Mouse (Mus musculus): Measurements from ENCODE around the gene Trmt44. TPM values are rescaled to one million over a fixed set of nuclear protein-coding genes. Genes with fewer than 3 reads are reported as not detected.
A peak's percentile ranks its signal among the peaks of the same experiment; 100 is the strongest.

Trmt44 gene
- total RNA-seq (2022) = 10 to 100 TPM in 1 of 4 experiments, 1 to 10 TPM in 3; 6.1 to 11.2 (median 7.7) TPM

DNA sequence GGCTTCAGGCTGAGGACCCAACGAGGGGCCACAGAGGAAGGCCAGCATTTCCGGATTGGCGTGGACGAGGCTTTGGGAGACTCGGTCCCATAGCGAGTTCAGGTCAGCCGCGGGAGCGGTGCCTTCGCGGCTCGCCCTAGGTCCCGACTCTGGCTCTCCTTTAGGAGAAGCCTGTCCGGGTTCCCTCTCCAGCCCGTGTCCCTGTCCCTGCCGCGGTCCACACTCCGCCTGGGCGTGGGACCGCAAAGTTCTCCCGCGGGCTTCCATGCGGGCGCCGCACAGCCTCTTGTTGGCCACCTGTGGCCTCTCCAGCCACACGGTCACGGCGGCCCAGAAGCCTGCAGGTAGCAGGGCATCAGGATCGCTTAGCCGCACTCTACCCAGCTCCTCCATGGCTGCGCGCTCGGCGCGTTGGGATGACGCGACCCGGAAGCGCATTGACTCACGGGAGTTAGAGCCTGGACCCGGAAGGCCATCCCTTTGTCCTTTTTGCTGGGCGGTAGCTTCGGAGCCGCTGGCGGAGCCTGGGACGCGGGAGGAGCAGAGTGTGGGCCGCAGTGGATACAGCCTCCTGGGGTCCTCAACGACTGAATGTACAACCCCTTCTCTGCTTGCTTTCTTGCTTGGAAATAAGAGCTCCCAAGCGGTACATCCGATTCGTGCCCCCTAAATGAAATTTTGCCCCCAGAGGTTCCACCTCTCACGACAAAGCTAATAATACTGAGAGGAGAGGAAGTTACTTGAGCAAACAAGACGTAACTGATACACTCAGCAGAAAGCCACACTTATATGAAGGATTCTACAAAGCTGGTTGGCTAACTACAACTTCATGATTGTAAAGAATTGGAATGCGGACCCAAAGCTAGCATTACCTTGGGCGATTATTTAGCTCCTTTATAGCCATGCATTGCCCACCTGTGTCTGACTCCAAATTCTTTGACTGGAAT, at the start of gene Trmt44:
Gene Trmt44, minus strand, starts transcription at position 418 of the 947 bp plus-strand sequence.
- DNase-seq = peak; percentile 90

DNA sequence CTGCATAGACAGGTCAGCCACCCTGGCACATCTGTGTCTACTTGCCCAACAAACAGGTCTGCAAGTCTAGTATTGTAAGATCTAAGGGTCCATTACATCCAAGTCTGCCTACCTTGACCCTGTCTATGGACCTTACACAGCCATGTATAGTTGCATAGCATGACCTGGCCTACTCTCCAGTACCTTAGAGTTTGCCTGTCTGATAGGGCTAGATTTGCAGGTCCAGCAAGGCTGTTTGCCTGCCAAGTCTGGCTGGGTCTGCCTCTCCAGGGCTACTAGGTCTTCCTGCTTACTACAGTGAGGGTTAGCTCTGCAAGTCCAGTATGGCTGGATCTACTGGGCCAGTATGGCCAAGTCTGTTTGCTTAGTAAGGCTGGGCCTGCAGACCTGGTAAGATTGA, 49.0 kb upstream of the Trmt44 start:
- DNase-seq = no peak

DNA sequence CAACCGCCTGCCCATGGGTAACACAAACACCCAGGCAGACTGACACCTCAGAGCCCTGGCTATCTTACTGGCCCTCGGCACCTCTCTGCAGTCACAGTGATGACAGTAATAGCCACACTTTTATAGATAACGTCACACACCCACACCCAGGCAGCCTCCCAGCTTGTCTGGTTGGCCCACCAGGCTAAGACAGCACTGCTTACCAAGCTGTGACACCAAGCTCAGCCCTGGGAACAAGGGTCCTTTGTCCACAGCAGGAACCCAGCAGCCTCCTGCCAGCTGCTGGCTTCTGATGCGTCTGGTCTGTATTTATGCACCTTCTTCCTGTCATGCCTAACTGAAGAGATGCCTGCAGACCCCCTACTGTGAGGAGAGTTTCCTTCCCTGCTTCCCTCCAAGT, 46.2 kb upstream of the Trmt44 start:
- DNase-seq = no peak

DNA sequence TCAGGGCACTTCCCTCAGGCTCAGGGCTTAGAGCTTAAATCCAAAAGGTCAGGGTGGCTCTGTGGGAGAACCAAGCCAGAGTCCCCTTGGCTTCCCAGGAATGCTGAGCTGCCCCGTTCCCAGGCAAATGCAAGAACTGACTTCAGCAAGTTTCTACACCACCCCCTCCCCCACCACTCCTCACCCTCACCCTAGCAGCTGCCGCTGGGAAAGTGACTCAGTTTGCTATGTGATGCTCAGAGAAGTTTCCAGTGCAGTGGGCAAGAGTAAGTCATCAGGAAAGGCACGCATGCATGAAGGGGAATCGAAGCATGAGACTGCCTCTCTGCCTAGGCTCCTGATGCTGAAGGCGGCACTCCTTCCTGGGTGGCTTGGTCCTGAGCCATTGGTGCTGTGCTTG, 42.1 kb upstream of the Trmt44 start:
- no peak for DNase-seq

DNA sequence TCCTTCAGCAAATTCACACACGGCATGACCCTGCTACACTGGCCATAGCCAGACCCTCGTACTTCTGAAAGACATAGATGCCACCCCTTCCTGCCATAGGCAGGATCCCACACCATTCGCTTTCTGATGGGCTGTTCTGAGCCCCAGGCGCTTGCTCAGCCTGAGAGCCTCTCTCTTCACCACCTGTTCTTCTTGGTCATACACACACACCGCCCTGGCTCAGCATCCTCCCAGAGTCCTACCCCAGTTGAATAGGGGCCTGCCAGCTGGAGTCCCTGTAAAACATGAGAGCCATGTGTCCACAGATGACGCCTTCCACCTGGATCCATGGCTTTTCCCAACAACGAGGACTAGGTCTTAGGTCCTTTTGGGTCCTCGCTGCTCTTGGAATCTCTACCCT, 37.9 kb upstream of the Trmt44 start:
- DNase-seq = no peak

DNA sequence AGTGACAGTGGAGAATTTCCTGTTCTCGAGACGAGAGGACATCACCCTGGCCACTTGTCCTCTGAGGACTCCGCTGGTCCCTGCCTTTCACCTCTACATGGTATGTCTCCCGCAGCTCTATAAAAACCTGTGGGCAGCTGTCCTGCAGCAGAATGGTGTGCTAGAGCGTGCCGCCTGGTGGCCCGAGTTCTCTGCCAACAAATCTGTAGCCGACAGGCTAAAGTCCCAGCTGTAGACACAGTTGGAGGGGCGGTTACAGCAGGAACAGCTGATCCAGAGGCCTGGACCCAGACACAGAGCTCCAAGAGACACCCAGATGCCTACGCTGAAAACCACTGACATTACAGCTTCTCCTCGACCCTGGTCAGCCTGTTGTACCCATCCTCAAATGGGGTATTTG, 37.0 kb upstream of the Trmt44 start:
- DNase-seq = no peak

DNA sequence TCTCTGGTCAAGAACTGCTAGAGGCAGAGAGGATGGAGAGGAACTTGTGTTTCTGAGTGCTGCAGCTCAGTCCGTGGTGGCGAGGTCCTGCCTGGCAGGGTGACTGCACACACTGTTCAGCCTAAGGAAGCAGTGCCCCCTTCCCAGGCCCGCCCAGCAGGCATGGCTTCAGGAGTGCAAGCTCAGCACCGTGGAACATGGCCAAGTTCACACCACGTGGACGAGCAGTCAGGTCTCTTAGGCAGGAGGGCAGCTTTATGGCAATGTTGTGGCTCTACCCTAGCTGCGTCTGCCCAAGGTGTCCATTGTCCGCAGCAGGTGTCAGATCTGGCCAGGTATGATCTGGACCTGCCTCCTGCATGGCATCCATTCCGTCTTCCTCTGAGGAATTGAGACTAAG, 36.3 kb upstream of the Trmt44 start:
- no peak for DNase-seq

DNA sequence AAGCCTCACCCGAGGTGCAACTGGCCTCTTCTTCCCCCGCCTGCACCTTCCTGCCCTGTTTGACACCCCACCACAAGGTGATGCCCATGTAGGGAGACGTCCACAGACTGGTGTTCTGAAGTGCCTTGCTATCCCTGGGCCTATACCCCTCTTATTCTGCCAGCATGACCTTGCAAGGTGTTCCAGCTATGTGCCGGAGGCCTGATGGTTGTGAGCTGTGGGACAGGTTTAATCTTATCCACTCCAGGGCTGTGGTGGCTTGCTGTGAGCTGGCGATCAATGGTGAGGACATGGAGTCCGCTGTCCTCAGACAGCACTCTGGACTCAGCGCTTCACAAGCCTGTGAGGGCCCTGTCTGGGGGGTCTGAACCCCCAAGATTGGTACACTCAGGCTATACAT, 35.5 kb upstream of the Trmt44 start:
- no peak for DNase-seq

DNA sequence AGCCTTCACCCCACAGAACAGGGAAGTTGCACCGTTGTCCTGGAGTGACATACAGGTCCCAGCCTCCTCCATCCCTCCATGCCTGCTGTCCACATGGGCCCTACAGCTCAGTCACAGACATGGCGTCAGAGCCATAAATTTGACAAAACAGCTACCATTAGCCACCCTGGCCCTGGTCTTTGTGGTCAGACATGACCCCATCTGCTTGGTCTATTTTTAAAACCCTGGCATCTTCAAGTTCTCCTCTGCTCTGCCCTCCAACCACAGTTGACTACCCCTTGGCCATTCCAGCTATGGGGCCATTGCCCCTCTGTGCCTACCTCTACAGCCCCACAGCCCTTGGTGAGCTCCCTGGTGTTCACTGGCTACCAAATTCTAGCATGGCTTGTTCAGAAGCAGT, 35.1 kb upstream of the Trmt44 start:
- no peak for DNase-seq

DNA sequence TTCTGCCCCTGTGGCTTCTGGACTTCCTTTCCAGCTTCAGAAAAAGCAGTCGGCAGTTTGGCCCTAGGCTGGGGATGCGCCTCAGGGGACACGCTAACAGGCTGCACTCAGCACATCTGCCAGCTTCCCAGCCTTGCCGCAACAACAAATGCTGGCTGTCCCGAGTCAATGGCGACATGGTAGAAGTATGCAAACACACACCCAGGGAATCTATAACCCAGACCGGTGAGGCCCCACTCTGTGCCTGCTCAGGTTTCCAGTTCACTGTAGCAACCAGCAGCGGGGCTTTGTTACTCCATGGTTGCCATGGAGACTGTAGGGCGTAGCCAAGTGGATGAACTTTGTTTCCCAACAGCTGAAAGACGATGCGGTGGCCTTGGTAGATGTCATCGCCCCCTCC, 34.5 kb upstream of the Trmt44 start:
- DNase-seq = no peak

DNA sequence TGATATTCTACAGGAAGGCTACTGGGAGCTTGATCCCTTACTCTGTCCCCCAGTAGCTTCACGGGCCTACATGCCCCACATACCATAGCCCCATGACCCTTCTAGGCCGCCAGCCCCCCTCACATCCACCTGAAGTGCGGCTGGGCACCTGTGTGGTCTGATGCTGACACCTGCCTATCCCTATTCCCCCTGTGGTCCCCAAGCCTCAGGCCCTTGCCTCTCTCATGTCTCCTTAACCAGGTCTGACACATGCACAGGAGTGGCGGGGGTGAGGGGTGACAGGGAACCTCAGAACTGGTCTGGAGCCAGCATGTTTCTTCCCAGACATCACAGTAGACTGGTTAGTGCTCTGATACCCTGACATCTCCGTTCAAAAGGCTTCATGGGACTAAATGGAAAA, 33.7 kb upstream of the Trmt44 start:
- DNase-seq = no peak

DNA sequence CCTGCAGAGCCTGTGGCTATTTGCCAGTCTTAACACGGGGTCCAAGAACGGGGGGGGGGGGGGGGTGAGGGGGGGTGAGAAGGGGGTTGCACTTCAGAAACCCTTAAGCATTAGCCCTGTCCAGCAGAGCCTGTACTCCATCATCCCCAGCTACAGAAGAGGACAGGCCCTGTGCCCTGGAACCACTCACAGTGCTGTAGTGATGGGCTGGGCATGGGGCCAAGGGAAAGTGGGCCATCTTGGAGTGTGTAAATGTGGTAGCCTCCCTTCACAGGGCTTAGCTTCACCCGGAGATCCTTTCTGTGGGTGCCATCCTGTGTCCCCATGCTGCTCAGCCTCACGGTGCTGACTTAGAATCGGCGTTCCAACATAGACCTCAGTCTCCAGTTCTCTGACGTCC, 32.9 kb upstream of the Trmt44 start:
- DNase-seq = no peak

DNA sequence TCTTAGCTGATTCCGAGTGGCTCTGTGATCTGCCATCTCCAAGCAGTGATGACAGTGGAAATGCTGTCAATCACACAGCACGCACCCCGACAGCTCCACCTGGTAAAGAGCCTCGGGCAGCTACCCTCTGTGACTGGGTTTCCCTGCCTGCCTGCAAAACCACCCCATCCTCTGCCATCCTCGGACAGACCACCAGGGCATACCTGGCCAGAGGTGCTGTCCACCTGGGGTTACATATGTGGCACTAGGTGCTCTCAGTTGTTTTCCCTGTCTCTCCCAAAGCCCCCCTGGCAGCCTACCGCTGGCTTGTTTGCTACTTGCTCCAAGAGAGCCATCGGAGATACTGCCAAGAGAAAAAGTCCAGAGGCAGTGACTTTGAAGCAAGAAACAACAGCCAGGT, 31.9 kb upstream of the Trmt44 start:
- no peak for DNase-seq

DNA sequence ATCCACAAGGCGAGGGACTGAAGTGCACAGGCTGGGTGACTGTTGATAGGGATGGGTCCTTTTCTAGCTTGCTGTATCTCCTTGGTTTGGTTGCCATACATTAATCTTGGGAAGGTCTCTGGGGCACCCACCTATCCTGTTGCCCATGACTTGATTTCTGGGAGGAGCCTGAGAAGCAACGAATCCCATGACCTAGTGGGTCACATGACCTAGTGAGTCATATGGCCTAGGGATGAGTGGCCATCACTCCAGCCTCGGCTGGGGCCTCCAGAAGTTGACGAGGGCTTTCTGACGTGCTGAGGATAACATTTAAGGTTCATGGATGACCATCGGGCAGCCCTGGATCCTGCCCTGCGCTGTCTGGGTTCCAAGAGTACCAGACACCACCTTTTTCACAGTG, 30.5 kb upstream of the Trmt44 start:
- DNase-seq = no peak

DNA sequence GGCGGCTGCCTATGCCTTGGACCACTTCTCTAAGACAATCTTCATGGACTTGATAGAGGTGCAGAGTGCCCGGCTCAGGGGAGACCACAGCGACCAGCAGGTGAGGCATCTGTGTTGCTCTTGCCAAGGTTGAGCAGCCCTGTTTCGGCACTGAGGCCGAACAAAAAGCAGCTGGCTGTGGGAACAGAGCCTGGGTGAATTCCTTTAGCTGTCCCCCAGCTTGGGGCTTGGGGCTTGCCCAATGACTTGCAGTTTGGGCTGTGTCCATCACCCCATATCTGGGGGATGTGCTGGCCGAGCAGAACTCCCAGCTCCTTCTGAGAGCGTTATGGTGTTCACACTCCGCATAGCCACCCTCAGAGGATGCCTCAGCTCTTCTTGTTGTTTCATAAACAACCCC, 26.7 kb upstream of the Trmt44 start:
- no peak for DNase-seq

DNA sequence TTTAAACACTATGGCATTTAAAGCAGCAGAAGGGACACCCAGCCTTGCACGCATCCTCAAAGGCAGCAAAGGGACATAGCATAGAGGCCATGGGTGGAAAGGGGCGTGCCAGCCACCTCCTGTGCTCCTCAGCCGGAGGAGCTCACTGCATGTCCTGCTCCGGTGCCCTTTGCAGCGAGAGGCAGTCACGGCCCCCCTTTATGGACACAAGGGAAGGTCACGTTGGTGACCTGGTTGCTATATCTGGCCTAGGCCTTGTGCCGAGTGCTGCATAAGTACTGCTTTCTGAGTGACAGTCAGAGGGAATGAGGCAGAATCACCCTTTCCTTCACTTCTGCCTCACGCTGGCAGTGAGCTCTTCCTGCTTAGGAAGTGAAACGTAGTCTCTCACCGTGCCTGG, 25.4 kb upstream of the Trmt44 start:
- DNase-seq = no peak

DNA sequence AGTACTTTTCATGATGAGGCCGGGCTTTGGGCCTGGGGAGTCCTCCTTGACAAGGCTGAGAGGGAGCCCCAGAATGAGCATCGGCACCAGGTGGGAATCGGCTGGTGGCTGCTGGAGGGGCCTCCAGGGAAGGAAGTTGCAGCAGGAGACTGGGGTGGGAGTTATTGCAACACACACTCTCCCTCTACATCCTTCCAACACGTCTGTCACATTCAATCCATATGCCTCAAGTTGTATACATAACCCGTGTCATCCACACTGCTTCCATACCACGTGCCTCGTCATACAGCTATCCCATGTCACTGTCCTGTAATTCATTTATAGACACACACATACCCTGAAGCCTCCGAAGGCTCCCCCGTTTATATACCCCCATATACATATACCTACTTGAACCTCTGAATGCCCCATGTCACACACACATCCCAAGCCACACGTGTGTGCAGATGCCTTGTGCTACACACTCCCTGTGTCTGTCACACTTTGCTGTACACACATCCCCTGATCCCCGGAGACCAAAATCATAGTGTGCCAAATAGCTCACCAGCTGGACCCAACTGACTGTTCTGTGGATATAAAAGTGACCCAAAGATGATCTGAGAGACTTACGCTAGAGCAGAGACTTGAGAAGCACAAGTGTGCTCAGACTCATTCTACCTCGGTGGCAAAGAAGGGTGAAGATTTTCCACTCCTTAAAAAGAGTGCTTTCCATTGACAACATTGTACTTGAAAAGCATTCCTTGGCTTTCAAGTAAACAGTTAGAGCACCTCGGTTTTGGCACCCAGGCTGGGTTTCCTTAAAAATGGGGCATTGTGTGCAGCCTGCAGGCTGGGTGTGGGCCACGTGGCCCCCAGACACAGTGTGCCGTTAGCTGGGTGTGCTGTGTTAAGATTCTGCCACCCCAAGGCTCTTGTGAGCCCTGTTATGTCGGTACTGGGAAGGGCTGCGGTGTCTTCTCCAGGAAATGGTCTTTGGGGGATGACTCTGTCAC, 21.6 kb upstream of the Trmt44 start:
- no peak for DNase-seq

DNA sequence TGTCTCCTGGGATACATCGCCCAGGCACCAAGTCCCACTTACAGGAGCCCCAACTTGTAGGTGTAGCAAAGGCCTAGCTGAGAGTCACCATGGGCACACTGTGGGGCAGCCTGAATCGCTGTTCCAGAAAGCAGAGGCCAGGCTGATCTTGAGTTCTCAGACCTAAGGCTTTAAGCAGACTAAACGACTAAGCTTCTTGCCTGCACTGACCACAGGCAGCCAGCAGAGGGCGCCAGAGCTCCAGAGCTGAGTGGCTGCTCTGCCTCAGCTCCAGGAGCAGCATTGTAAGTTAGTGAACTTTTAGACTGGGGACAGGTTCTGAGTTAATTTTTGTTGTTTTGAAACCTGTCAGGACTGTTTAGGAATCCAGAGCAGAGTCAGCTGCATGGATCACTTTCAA, 20.8 kb upstream of the Trmt44 start:
- DNase-seq = peak; percentile 48

DNA sequence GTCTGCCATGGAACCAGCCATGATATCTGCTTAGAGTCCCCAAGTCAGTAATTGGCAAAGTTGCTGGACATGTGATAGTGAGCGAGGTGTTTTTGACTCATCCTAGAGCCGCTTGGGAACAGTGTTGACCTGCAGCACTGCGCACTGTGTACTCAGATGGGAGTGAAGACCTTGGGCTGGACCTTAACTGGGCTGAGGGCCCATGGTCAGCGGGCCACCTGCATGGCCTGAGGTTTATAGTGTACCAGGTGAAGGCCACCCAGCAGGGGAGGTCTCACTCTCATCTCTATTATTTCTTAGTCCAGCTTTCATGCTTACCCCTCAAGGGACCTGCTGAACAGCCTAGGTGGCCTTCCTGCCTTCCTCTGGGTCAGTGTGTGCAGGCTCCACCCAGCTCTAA, 19.9 kb upstream of the Trmt44 start:
- DNase-seq = no peak

DNA sequence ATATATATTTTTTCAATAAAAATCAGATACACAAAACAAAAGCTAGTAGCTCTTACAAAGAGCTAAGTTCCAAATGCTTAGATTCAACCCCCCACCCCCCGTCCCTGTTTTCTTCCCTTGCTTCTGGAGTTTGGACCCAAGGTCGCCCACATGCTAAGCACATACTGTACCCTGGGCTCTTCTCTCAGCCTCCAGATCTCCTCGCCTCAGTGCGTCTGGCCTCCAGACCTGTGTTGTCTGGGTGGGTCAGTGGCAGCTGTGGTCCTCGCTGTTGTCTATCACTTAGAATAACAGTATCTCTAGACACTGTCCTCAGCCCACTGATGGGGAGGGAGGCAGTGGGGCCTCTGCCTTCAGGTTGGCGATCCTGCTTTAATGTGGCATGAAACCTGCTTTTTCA, 18.4 kb upstream of the Trmt44 start:
- DNase-seq = no peak

DNA sequence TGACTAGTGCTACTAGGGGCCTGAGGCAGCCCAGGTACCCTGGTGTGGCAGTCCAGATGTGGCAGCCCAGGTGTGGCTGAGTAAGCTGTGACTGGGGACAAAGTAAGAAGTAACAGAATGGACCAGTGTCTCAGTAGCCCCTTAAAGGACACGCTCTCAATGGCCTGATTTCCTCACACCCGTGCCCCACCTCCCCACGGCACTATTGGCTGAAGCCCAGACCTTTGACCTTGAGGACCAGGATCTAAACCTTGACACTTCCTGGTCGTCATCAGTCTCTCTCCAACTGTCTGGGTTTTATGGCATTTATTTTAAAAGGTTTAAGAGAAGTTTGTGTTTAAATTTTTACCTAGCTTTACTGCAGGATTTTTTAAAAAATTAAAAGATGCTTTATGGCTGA, 18.0 kb upstream of the Trmt44 start:
- DNase-seq = peak; percentile 71

DNA sequence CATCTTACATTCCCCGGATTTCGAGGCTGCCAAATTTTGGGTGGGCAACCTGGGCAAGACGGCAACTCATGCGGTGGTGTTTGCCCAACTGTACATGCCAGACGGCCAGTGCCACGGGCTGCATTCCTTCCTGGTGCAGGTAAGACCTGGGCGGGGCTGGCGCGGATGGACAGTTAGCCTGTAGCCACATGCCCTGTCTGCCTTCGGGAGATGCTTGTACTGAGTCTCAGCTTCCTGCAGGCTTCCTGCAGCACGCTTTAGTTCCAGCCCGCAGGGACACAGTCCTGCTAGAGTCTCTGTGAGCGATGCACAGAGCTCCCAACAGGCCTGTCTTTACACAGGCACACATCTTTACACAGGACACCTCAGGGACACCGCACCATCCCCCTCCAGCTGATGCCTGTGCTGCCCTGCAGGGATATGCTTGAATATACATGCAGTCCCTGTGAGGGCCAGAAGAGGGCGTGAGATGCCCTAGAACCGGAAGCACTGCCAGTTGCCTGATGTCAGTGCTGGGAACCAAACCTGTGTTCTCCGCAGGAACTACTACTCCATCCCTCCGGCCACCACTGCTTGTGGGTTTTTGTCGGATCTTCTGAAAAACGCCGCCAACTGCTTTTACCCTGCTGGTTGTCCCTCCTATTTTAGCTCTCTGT, 17.3 kb upstream of the Trmt44 start:
- DNase-seq = no peak

DNA sequence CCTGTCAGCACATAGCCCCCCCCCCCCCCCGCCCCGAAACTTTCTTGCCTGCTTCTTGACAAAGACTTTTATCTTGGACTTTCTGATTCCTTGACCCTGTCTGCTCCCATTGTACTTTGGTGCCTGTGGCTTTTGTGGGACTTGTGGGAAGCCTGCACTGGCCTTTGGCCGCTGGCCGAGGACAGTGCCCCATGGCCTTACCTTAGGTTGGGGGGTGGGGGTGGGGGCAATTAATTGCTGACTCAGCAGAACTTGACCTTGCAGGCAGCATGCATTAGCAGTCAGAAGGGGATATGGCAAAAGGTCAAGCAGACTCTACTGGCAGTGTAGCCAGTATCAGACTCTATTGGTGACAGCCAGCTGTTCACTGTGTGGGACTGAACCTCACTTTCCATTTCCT, 16.6 kb upstream of the Trmt44 start:
- no peak for DNase-seq

Measured in adrenal gland, adult 8-10 months (tissue).